Mouse (Mus musculus) forebrain, embryonic 11.5 days (tissue): ENCODE results near the gene Gm15557. TPM values are rescaled to one million over a fixed set of nuclear protein-coding genes. Genes with fewer than 3 reads are reported as not detected.

Experiments
- ATAC-seq: fragments of 200-750 bp; cut with Nextera tagmentation; replicated peaks from 2 replicates; pipeline ENCODE4 v1.8.0; 2017; ENCODE audit warnings: moderate TSS enrichment; ENCODE audit not compliant: low FRiP score
- DNase-seq: peaks from one replicate; pipeline ENCODE4 v3.0.0-alpha.2; 2017; ENCODE audit warnings: low spot score
- H3K27ac ChIP-seq: fragments of 300-500 bp; sonication (generic); 2 replicates; pipeline ENCODE4 v1.5.1; 2014; ENCODE audit warnings: low read depth, low read length
- H3K27me3 ChIP-seq: fragments of 300-500 bp; sonication (generic); 2 replicates; pipeline ENCODE4 v1.6.1; 2014; ENCODE audit warnings: mild to moderate bottlenecking, low read length, mixed read lengths; ENCODE audit not compliant: control insufficient read depth, insufficient read depth
- H3K36me3 ChIP-seq: fragments of 300-500 bp; sonication (generic); 2 replicates; pipeline ENCODE4 v1.6.1; 2014; ENCODE audit warnings: mild to moderate bottlenecking, low read length, moderate library complexity, mixed read lengths; ENCODE audit not compliant: control insufficient read depth, insufficient read depth
- H3K4me1 ChIP-seq: fragments of 300-500 bp; sonication (generic); replicated peaks from 2 replicates; pipeline ENCODE4 v1.6.1; 2014; ENCODE audit warnings: low read length, mixed read lengths; ENCODE audit not compliant: control insufficient read depth, insufficient read depth
- H3K4me2 ChIP-seq: fragments of 300-500 bp; sonication (generic); 2 replicates; pipeline ENCODE4 v1.6.1; 2014; ENCODE audit warnings: low read depth, mild to moderate bottlenecking, low read length, moderate library complexity, mixed read lengths; ENCODE audit not compliant: severe bottlenecking
- H3K4me3 ChIP-seq: fragments of 300-500 bp; sonication (generic); 2 replicates; pipeline ENCODE4 v1.5.1; 2014; ENCODE audit warnings: low read depth, low read length
- H3K9ac ChIP-seq: fragments of 300-500 bp; sonication (generic); 2 replicates; pipeline ENCODE4 v1.6.1; 2014; ENCODE audit warnings: low read length
- H3K9me3 ChIP-seq: fragments of 300-500 bp; sonication (generic); 2 replicates; pipeline ENCODE4 v1.6.1; 2016; ENCODE audit warnings: low read length, mixed read lengths; ENCODE audit not compliant: control insufficient read depth
- WGBS: fragments of 180-500 bp; shearing (Covaris S2); extraction: QIAGEN DNeasy Blood & Tissue Kit; methylation state at CpG from one replicate; pipeline ENCODE4 v1.1.7; 2014; 5-methylcytosine and 5-hydroxymethylcytosine counted together
- polyA plus RNA-seq: library from polyadenylated mRNA; unstranded; fragments of >200 nt; fragmentation: Nextera tagmentation; extraction: Ambion mirVana; gene quantifications from 2 replicates; pipeline ENCODE4 v1.2.1, GENCODE M21; 2014

Gm15557 gene
- polyA plus RNA-seq, 1 experiment from 2014 or later, result not detected

DNA sequence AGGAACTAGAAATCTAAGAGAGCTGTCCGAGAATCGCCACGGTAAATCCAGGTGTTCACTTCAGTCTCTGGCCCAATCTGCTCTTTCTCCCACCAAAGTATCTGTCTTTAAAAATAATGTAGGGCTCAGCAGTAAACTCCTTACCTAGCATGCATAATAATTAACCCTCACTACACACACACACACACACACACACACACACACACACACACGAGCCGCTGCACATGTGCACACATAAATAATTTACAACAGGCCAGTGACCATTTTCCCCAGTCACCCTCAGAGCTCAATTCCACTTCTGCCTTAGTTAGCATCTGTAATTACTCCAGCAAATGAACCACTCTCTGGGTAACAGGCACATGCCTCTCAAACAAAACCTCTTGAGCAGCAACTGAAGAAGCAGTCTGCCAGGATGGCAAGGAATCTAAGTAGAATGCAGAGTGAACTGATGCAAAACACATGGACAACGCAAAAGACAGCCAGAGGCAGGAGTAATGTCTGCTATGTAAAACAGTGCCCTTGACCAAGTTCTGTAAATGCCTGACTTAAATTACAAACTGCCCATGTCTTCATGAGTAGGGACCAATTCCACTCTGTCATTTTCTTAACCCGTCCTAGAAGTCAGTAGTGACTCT is 11.7 kb upstream of the Gm15557 start:
- no peaks in the 10 kb centered on the region; the same call in 1 of the 2 replicates for H3K36me3 ChIP-seq
- peak overlapping the region; percentile 48 for H3K4me3 ChIP-seq
- WGBS, result 82% methylated on average over 7 of the region's 7 CpGs
- H3K4me1 ChIP-seq, result peaks cover 4% of the 10 kb centered on the region; the same call in 1 of the 2 replicates
- H3K27me3 ChIP-seq, result no peaks in the 10 kb centered on the region
- no peak for DNase-seq
- no peak overlapping the region for H3K27ac ChIP-seq
- H3K9ac ChIP-seq, result no peak overlapping the region
- no peak for ATAC-seq
- no peaks in the 10 kb centered on the region for H3K9me3 ChIP-seq
- peak overlapping the region; percentile 72 for H3K4me2 ChIP-seq

DNA sequence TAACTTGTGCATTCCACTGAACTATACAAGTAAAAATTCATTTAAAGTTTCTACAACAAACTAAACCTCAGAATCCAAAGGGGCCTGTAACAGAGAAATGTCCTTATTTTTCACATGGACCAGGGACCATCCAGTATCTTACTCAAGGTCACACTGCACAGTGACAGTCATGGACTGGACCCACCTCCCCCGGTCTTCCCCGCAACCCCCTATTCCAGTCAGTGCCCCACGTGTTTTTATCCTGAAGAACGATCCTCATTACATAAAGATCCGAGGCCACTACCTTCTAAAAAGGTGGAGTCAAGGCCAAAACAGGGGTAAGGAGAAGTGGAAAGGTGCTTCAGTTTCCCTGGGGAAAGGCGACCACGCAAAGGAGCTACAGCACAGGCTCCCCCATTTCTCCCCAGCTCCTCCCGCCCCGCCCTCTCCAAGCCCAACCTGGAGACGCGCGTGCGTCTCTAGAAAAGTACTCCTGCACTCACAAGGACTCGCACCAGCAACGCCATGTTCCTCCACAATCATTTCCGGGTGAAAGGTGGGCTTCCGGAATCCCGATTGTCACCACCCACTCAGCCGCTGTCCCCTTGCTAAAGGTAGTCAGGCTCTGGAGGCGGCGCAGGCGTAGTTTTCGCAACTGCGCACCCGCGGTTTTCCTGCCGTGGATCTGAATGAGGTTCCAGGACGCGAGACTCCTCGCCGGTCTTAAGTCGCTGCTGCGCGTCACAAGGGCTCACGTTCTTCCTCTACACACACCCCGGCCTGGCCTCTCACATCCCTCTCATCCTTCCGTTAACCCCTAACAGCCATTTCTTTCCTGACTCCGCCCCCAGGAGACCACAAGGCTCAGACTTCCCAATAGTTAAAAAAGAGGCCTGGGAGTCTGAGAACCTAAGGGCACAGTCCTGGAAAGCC is 10.7 kb upstream of the Gm15557 start, which contains the start of gene Uqcc1:
Gene Uqcc1, minus strand, starts transcription at position 780 of the 912 bp plus-strand sequence.
- DNase-seq (peak; percentile 91), ATAC-seq (peak; percentile 92)
- Histone ChIP-seq H3K4me1 (peaks cover 4% of the 10 kb centered on the region; the same call in 1 of the 2 replicates), H3K4me3 (peak within 1 kb of the TSS; percentile 48), H3K36me3 (no peaks in the 10 kb centered on the region), H3K4me2 (peak within 1 kb of the TSS; percentile 72), H3K9me3 (no peaks in the 10 kb centered on the region), H3K27me3 (no peaks in the 10 kb centered on the region), H3K9ac (peak within 1 kb of the TSS; percentile 72), H3K27ac (peak within 1 kb of the TSS; percentile 74)
- under 1% methylated on average over 38 of the region's 38 CpGs for WGBS

DNA sequence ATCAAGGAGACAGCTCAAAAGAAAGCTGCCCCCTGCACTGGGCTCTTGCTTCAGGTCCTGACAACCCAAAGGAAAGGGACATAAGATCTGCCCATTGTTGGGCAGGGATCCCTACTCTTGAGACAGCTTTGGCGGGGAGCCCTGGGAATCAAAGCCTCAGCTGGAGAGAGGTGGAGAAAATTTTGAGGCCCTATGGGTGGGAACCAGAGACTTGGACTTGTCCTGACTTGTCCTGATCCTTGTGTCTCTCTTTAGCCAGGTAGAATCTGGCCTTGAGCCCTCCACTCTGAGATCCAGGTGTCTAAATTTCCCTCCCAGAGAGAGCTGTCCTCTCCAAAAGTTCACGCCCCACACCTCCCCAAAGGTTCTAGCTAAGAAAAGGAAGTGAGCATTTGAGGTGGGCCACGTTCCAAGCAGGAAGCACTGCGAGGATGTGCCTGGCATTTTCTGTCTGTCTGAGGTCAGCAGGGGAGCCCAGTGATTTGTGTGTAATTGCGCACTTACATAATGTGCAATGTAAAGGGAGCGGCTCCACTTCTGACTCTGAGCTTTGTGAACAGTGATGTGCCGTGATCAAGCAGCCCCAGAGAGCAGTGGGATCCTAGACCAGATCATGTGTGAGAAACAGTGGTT is 515 bp upstream of the Gm15557 start:
- H3K27ac ChIP-seq, result no peak overlapping the region
- 77% methylated on average over 7 of the region's 7 CpGs for WGBS
- peaks cover 9% of the 10 kb centered on the region for H3K4me1 ChIP-seq
- H3K4me3 ChIP-seq, result no peak overlapping the region
- no peak overlapping the region for H3K9ac ChIP-seq
- no peaks in the 10 kb centered on the region for H3K36me3 ChIP-seq
- DNase-seq (no peak), ATAC-seq (no peak)
- H3K4me2 ChIP-seq, result no peak overlapping the region
- no peaks in the 10 kb centered on the region for H3K9me3 ChIP-seq
- no peaks in the 10 kb centered on the region for H3K27me3 ChIP-seq

DNA sequence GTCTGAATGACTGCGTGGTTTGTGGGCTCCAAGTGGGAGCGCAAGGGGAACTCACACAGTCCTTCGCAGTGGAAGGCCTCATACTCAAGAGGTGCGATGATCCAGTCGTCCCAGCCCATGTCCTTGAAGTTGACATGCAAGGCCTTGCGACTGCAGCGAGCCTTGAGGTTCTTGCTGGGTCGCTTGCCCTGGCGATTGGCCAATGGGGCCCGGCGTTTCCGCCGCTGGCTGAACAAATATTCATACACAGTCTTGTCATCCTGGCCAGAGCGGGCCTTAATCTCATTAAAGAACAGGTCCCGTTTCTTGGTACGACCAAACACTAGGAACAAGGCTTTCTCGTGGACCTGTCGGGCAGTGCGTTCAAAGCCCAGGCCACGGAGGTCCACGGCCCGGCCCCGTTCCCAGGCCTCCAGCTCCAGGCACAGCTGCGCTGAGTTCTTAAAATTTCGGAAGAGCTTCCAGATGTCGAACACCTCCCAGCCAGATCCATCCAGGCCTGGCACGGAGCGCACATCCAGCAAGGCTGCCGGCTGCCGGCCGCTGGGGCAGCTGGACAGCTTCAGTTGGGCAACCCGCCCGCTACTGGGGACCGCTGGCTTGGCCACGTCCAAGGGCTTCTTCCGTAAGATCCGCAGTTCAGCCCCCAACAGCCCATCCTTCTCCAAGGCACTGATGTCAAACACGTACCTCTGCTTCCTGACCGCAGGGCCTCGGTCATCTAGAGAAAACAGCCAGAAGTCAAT is 1.3 kb downstream of the Gm15557 start:
- Histone ChIP-seq H3K9ac (no peak overlapping the region), H3K9me3 (no peaks in the 10 kb centered on the region), H3K36me3 (no peaks in the 10 kb centered on the region), H3K4me3 (no peak overlapping the region), H3K27me3 (no peaks in the 10 kb centered on the region), H3K27ac (no peak overlapping the region), H3K4me1 (peaks cover 9% of the 10 kb centered on the region), H3K4me2 (no peak overlapping the region)
- DNase-seq (no peak), ATAC-seq (no peak)
- 93% methylated on average over 40 of the region's 40 CpGs for WGBS

DNA sequence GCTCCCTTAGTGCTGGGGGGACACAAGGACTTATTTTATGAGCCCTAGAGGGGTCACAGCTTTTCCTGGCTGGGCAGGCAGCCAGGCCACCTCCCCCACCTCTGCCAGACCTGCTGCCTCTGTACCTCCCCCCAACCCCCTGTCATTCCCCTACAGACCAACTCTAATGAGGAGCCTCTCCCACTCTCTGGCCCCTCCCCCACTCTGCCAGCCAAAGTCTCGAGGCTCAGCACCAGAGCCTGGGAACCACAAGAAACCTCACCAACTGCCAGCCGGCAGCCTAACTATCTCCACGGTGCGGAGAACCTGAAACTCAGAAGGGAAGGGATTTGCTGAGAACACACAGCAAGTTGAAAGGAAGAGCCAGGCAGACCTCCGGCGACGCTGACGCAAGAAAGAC is 2.9 kb downstream of the Gm15557 start:
- WGBS, result 2% methylated on average over 8 of the region's 8 CpGs
- DNase-seq (peak; percentile 86), ATAC-seq (peak; percentile 69)
- Histone ChIP-seq H3K27me3 (no peaks in the 10 kb centered on the region), H3K27ac (0 out of 2 replicates have a peak overlapping the region, but pooled peaks have one; percentile 12), H3K36me3 (no peaks in the 10 kb centered on the region), H3K9ac (peak overlapping the region; percentile 39; the same call in 1 of the 2 replicates), H3K9me3 (no peaks in the 10 kb centered on the region), H3K4me3 (0 out of 2 replicates have a peak overlapping the region, but pooled peaks have one; percentile 15), H3K4me2 (peak overlapping the region; percentile 33), H3K4me1 (peaks cover 9% of the 10 kb centered on the region)

DNA sequence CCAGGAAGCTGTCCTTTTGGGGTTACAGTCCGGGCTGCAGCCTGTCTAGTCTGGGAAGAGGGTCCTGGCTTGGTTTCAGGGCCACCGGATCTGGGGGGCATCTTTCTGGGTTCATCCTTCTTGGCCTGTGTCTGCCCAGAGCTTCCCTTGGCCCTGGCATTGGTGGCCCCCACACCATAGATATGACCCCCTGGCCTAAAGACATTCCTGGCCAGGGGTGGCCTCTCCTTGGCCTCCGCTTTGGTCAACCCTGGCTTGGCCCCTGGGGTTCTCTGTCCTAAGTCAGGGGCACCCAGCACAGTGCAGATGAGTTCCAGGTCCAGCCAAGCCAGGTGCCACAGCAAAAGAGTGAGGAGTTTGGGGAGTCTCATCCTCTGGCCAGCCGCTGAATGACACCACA is 4.2 kb downstream of the Gm15557 start:
- no peak overlapping the region for H3K4me2 ChIP-seq
- WGBS, result 66% methylated on average over 4 of the region's 4 CpGs
- no peaks in the 10 kb centered on the region for H3K27me3 ChIP-seq
- no peak for DNase-seq
- H3K4me1 ChIP-seq, result peaks cover 11% of the 10 kb centered on the region
- H3K4me3 ChIP-seq, result no peak overlapping the region
- 0 out of 2 replicates have a peak overlapping the region, but pooled peaks have one; percentile 18 for H3K27ac ChIP-seq
- H3K36me3 ChIP-seq, result no peaks in the 10 kb centered on the region
- no peak for ATAC-seq
- H3K9ac ChIP-seq, result 0 out of 2 replicates have a peak overlapping the region, but pooled peaks have one; percentile 16
- H3K9me3 ChIP-seq, result no peaks in the 10 kb centered on the region

DNA sequence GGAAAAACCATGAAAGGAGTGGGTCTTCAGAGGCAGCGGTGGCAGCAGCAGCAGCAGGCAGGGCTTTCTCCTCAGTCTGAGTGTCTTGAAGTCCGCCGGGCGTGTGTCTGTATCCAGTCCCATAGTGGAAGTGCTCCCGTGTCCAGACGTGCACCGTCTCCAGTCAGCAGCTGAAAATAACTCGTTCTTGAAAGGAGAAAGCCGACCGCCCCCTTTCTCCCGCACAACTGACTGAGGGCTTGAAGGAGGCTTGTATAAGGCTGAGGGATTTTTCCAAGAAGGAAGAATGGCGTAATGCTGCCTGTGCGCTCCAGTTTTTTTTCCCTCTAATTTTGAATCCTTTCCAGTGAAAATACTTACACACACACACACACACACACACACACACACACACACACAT is 4.6 kb downstream of the Gm15557 start, which contains the start of gene Gdf5:
Gene Gdf5, minus strand, starts transcription at position 244 of the 400 bp plus-strand sequence.
- Histone ChIP-seq H3K4me3 (no peak within 1 kb of the TSS), H3K27me3 (no peaks in the 10 kb centered on the region), H3K4me1 (peaks cover 11% of the 10 kb centered on the region), H3K27ac (0 out of 2 replicates have a peak within 1 kb of the TSS, but pooled peaks have one; percentile 18), H3K9me3 (no peaks in the 10 kb centered on the region), H3K4me2 (no peak within 1 kb of the TSS), H3K9ac (0 out of 2 replicates have a peak within 1 kb of the TSS, but pooled peaks have one; percentile 16), H3K36me3 (no peaks in the 10 kb centered on the region)
- DNase-seq, result no peak
- ATAC-seq, result no peak
- 44% methylated on average over 13 of the region's 13 CpGs for WGBS
